Mouse (Mus musculus) G1E (cell line): Measurements from ENCODE around the gene Vwa5b2.

ENCODE experiments used
- CTCF ChIP-seq: IDR thresholded peaks from 2 replicates; pipeline ENCODE4 v1.5.1; 2012; ENCODE audit warnings: low read depth, low read length, inconsistent platforms, mixed read lengths
- GATA1 ChIP-seq: IDR thresholded peaks from 2 replicates; pipeline ENCODE4 v1.6.1; 2012; ENCODE audit warnings: borderline replicate concordance, low read length, inconsistent platforms, mixed read lengths
- TAL1 ChIP-seq: conservative IDR thresholded peaks from 2 replicates; pipeline ENCODE4 v1.6.1; 2012; ENCODE audit warnings: low read depth, low read length, inconsistent platforms, mixed read lengths

- TF ChIP-seq GATA1 (no peak), CTCF (no peak), TAL1 (no peak)
These were observed 54.6 kb downstream of the Vwa5b2 start for GRCm38 (mm10) chr16:20643911-20644310.
